Mouse (Mus musculus): ENCODE measurements around the gene Vps13c.

Gene Vps13c

GRCm38 (mm10) chr9:67878197-67878769 is 38.1 kb downstream of the Vps13c start:
- no peak for DNase-seq (ENCODE audit: low spot score in 2 of 2)

GRCm38 (mm10) chr9:67883349-67883984 is 43.3 kb downstream of the Vps13c start:
- no peak for DNase-seq (ENCODE audit: low spot score in 2 of 2)

GRCm38 (mm10) chr9:67884095-67884494 is 43.9 kb downstream of the Vps13c start:
- no peak for DNase-seq (ENCODE audit: low spot score in 2 of 2)

GRCm38 (mm10) chr9:67886981-67887720 is 47.0 kb downstream of the Vps13c start:
- DNase-seq (ENCODE audit: low spot score in 2 of 2), result peak in 1 of 2 experiments; percentile 20

GRCm38 (mm10) chr9:67893474-67893873 is 53.3 kb downstream of the Vps13c start:
- no peak for DNase-seq (ENCODE audit: low spot score in 2 of 2)

- no peak for DNase-seq (ENCODE audit: low spot score in 2 of 2)
Measured at GRCm38 (mm10) chr9:67896646-67897295, 56.6 kb downstream of the Vps13c start.

- no peak for DNase-seq (ENCODE audit: low spot score in 2 of 2)
Measured at GRCm38 (mm10) chr9:67900398-67900797, 60.2 kb downstream of the Vps13c start.

DNA sequence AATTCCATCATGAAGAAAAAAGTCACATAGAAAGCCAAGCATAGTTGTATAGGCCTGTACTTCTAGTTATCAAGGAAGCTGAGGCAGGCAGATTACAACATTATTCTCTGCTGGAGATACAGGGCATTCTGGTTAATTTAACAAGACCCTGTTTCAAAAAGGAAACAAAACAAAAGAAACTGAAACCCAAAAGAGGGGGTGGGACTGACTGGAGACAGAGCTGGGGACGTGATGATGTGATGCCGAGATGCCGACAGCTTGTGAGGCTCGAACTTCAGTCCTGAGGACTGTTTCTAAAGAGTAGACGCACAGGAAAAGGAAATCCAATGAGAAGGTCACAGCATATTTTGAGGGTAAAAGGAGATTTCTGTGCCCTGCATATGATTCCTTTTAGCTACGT is 64.2 kb downstream of the Vps13c start:
- DNase-seq (ENCODE audit: low spot score in 2 of 2), result no peak

GRCm38 (mm10) chr9:67905541-67905940 is 65.3 kb downstream of the Vps13c start:
- no peak for DNase-seq (ENCODE audit: low spot score in 2 of 2)

DNA sequence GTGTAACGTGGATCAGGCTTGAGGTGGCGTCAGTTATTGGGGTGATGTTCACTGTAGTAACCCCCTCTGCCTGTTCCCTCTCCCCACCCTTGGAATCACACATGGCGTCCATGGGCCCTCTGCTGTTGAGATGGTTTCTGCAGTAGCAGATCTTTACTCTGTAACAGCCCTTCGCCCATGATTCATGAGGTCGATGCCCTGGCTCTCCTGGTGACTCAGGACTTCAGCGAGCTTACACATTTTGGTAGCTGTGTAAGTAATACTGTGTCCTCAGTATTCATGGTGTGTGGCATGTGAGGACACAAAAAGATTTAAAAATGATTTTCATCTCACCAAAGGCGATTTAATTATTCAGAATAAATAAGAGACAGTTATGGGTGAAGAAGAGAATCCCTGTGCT is 74.5 kb downstream of the Vps13c start:
- no peak for DNase-seq (ENCODE audit: low spot score in 2 of 2)

DNA sequence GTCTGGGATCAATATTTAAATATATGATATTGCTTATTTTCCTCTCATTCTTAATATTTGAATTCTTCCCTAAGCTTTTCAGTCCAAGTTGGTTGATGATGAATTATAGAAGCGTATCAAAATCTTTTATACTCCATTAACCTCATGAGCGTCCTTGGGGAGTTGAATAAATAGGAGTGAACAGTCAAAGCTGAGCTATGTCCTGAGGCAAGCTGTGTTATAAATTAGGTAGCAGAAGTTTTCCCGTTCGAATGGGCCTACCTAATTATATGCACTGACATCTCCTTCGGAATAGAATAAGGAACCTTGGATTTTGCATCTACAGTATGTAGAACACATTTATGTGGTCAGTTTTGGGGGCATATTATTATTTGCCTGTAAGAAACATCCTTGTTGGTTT is 82.2 kb downstream of the Vps13c start:
- DNase-seq (ENCODE audit: low spot score in 2 of 2), result no peak

- DNase-seq (ENCODE audit: low spot score in 2 of 2), result no peak
Measured at GRCm38 (mm10) chr9:67930629-67931028, 90.4 kb downstream of the Vps13c start.

GRCm38 (mm10) chr9:67937286-67937685 is 97.1 kb downstream of the Vps13c start:
- no peak for DNase-seq (ENCODE audit: low spot score in 2 of 2)

DNA sequence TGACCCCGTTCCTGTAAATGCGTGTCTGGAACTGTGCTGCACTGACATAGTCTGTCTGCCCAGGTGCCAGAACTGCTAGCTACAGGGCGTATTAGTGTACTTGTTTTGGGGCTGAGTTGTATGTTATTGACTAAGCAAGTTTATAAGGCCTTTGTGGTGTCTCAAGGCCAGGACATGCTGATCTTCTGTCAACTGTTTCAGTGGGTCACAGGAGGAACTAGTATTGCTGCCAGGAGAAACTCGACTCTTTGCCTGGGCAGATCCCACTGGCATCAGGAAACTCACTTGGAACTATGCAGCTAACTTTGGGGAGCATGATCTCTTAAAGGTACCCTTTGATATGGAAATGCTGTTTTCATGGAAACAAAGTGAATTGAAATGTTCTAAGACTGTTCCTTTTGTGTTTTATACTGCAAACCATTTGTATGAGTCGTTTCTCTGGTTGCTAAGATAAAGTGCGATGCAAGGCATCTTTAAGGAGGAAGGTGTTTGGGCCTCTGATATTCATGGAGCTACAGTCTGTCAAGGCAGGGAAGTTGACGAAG is 115.3 kb downstream of the Vps13c start:
- no peak for DNase-seq (ENCODE audit: low spot score in 2 of 2)

DNA sequence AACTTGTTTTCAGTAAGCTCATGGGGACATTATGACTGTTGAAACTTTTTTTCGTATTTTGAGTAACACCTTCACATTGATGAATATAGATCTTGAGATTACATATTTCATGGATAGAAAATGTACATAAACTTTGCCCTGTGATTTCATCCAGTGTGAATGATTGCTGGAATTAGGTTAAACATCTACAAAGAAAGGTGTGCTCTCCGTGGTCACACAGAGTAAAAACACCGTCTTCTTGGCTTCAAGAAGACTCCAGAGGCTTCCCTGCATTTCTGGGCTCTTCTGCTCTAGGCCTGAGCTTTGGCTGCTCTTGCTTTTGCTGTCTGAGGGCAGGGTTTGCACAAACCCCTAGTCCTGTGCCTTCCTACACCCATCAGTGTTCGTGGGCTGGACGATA is 121.8 kb downstream of the Vps13c start:
- DNase-seq (ENCODE audit: low spot score in 2 of 2), result no peak

- no peak for DNase-seq (ENCODE audit: low spot score in 2 of 2)
Measured at GRCm38 (mm10) chr9:67965889-67966288, 125.7 kb downstream of the Vps13c start.

DNA sequence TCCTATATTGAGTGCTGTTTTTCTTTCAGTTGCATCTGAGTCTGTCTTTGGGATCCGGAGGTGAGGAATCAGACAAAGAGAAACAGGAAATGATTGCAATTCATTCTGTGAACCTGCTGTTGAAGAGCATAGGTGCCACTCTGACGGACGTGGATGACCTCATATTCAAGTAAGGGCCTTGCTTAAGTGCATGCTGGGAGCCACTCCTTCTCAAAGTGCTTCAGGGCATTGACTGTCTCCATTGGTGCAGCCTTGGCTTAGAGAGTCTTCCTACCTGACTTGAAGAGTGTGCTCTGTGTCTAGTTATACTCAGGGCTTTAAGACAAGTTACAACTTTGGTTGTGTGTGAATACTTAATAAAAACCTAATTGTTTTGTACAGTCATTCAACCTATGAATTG is 126.8 kb downstream of the Vps13c start:
- DNase-seq (ENCODE audit: low spot score in 2 of 2), result no peak

DNA sequence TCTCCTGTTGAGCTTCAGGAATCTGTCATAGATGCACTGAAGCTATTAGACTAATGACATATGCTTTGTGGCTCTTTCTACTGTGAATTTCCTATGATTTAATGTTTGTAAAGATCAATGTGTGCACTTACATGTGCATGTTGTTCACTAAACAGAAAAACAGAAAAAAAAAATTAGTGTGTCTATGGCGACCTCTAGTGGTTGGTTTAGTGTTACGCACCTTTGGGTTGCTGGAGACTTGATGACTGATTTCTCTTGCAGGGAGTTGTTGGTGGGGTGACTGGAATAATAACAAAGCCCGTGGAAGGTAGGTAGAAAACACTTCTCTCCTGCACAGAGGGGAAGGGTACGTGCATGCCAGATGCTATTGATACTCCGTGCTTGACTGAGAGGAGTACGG is 133.3 kb downstream of the Vps13c start:
- no peak for DNase-seq (ENCODE audit: low spot score in 2 of 2)

GRCm38 (mm10) chr9:67975491-67975890 is 135.3 kb downstream of the Vps13c start:
- DNase-seq (ENCODE audit: low spot score in 2 of 2), result no peak

DNA sequence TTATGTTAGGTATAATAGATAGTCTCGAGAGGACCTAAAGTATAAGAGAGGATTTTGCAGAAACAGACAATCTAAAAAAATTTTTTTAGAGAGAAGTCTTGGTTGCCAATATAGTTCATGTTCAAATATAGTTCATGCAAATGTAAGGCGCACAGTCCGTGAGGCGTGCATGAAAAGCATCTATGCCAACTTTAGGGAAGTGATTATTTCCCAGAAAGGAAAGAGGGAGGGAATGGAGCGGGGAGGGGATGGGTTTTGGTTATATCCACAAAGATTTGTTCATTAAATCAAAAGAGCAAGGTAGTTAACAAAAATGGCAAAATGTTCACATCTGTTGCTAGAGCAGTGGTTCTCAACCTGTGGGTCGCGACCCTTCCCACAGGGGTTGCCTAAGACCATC is 166.4 kb downstream of the Vps13c start:
- no peak for DNase-seq (ENCODE audit: low spot score in 2 of 2)

DNA sequence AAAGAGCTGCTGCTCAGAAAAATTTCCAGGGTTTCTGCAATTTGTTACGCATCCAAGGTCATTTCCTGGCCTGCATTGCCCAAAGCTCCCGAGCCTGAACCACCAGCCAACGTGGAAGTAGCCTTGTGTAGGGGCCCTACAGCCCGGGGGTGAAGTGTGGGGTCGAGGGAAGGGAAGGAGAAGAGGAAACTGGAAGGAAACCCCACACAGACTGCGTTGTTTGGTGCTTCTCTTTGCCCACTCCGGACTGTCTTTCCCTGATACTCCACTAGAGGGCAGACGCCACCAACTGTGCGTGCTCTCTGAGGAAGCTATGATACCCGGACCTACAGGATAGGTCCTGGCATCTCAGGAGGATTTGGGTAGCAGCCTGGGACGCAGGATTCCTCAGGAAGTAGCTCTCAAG is 174.8 kb downstream of the Vps13c start:
- peak; percentile 51 to 63 for DNase-seq (ENCODE audit: low spot score in 2 of 2)

DNA sequence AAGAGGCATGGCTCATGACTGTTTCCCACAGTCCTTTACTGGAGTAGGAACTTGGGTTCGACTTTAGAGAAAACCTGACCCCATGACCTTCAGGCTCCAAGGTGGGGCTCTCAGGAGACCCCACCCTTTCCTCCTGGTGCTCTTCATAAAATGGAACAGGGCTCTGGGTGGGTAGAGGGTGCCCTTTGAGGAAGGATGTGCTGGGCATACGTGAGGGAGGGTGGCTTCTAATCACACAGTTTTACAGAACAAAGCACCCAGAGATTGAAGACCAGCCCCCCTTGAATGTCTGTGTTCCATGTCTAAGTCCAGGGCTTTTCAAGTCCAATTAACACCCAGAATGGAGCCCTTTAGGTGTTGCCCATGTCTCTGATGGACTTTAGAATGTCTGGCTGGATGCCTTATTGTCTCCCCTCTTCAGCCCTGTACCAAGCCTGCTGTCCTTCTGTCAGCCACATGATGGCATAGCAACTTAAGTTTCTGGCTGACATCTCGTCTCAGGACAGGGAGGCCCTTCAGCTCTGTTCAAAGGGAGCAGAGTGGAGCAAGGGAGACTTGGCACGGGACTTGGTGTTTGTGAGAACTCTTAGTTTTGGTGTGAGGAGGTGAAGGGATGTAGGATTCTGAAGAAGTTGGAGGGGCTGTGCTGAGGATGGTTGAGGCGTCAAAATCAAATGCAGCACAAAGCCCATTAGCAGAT is 176.2 kb downstream of the Vps13c start:
- DNase-seq (ENCODE audit: low spot score in 2 of 2), result peak in 1 of 2 experiments; percentile 11
